Mouse (Mus musculus): Measurements from ENCODE around the gene Micall1. TPM values are rescaled to one million over a fixed set of nuclear protein-coding genes. Genes with fewer than 3 reads are reported as not detected.

Micall1 gene
- total and polyA plus RNA-seq, 3 experiments = 1.7 to 8.9 (median 6.7) TPM

- Histone ChIP-seq H3K36me3 (replicated peaks in 1 of 2; ENCODE audit: control insufficient read depth in 1 of 2, insufficient read depth in 1 of 2, low read length in 1 of 2) (peaks cover 39 to 59% of the 10 kb centered on the region in 2 experiments), H3K4me2 (ENCODE audit: insufficient read depth, low read depth, poor library complexity, severe bottlenecking) (no peak overlapping the region), H3K9ac (ENCODE audit: insufficient read depth, low read depth) (no peak overlapping the region), H3K27me3 (replicated peaks) (peaks cover 20% of the 10 kb centered on the region), H3K27ac (ENCODE audit: insufficient read depth, low read depth) (no peak overlapping the region), H3K4me3 (replicated peaks in 1 of 3; ENCODE audit: low read depth in 2 of 3, low read length in 2 of 3, poor library complexity in 1 of 3) (no peak overlapping the region), H3K79me2 (replicated peaks; ENCODE audit: control insufficient read depth, extremely low read depth, insufficient read depth, poor library complexity, severe bottlenecking) (no peaks in the 10 kb centered on the region), H3K4me1 (ENCODE audit: control insufficient read depth in 1 of 2, insufficient read depth in 2 of 2) (no peaks in the 10 kb centered on the region), H3K9me3 (replicated peaks; ENCODE audit: low read length) (no peaks in the 10 kb centered on the region)
- in situ Hi-C loops (cut with MboI; ENCODE audit: low pct_ligation_motif_present, low pct_unique_long_range_greater_than_20kb, low sequenced_read_pairs) = no loop called here
- DNase-seq (ENCODE audit: extremely low read depth) = no peak
- no peak for TF ChIP-seq MAFK (IDR thresholded peaks at IDR 0.05; ENCODE audit: insufficient replicate concordance, low read length)
- TF ChIP-seq HCFC1 (IDR thresholded peaks at IDR 0.05; ENCODE audit: low read depth, low read length) = no peak
- no peak for TF ChIP-seq BHLHE40 (IDR thresholded peaks at IDR 0.05; ENCODE audit: low read depth, low read length)
- no peak for TF ChIP-seq POLR2A (IDR thresholded peaks at IDR 0.05; ENCODE audit: low read depth, low read length)
- TF ChIP-seq ZNF384 (IDR thresholded peaks at IDR 0.05; ENCODE audit: low read depth, low read length) = no peak
- no peak for TF ChIP-seq SIN3A (IDR thresholded peaks at IDR 0.05; ENCODE audit: low read length)
- TF ChIP-seq MYC (IDR thresholded peaks at IDR 0.05; ENCODE audit: low read depth, low read length) = no peak
- no peak for TF ChIP-seq E2F4 (IDR thresholded peaks at IDR 0.05; ENCODE audit: insufficient replicate concordance, low read depth, low read length)
- TF ChIP-seq GABPA (IDR thresholded peaks at IDR 0.05; ENCODE audit: insufficient replicate concordance, low read depth, low read length) = no peak
- dilution Hi-C loops (cut with MboI; ENCODE audit: extremely low pct_ligation_motif_present, extremely low pct_unique_long_range_greater_than_20kb, low sequenced_read_pairs) = no loop called here
These were observed 44.0 kb downstream of the Micall1 start for GRCm38 (mm10) chr15:79152709-79153108.

- Histone ChIP-seq H3K4me1 (ENCODE audit: control insufficient read depth in 1 of 2, insufficient read depth in 2 of 2) (no peaks in the 10 kb centered on the region), H3K4me3 (replicated peaks in 1 of 3; ENCODE audit: low read depth in 2 of 3, low read length in 2 of 3, poor library complexity in 1 of 3) (no peak overlapping the region), H3K27me3 (replicated peaks) (peaks cover 48% of the 10 kb centered on the region), H3K9ac (ENCODE audit: insufficient read depth, low read depth) (no peak overlapping the region), H3K4me2 (ENCODE audit: insufficient read depth, low read depth, poor library complexity, severe bottlenecking) (no peak overlapping the region), H3K79me2 (replicated peaks; ENCODE audit: control insufficient read depth, extremely low read depth, insufficient read depth, poor library complexity, severe bottlenecking) (no peaks in the 10 kb centered on the region), H3K36me3 (replicated peaks in 1 of 2; ENCODE audit: control insufficient read depth in 1 of 2, insufficient read depth in 1 of 2, low read length in 1 of 2) (peaks cover 22 to 35% of the 10 kb centered on the region in 2 experiments), H3K27ac (ENCODE audit: insufficient read depth, low read depth) (no peak overlapping the region), H3K9me3 (replicated peaks; ENCODE audit: low read length) (no peaks in the 10 kb centered on the region)
- TF ChIP-seq NELFE (IDR thresholded peaks at IDR 0.05; ENCODE audit: low read depth, low read length) = no peak
- TF ChIP-seq PAX5 (IDR thresholded peaks at IDR 0.05; ENCODE audit: low read length) = no peak
- TF ChIP-seq SIN3A (IDR thresholded peaks at IDR 0.05; ENCODE audit: low read length) = no peak
- TF ChIP-seq BHLHE40 (IDR thresholded peaks at IDR 0.05; ENCODE audit: low read depth, low read length) = no peak
- TF ChIP-seq EP300 (IDR thresholded peaks at IDR 0.05; ENCODE audit: low read length) = no peak
- no peak for TF ChIP-seq ZNF384 (IDR thresholded peaks at IDR 0.05; ENCODE audit: low read depth, low read length)
- no peak for TF ChIP-seq ETS1 (conservative IDR thresholded peaks at IDR 0.05; ENCODE audit: low read depth, low read length)
- TF ChIP-seq KAT2A (IDR thresholded peaks at IDR 0.05; ENCODE audit: insufficient replicate concordance, low read length) = no peak
- TF ChIP-seq POLR2AphosphoS2 (IDR thresholded peaks at IDR 0.05; ENCODE audit: low read depth, low read length) = no peak
- no peak for TF ChIP-seq CTCF (conservative IDR thresholded peaks at IDR 0.05 in 1 of 2, IDR thresholded peaks at IDR 0.05 in 1 of 2; ENCODE audit: low read depth in 2 of 2, low read length in 2 of 2)
- dilution Hi-C loops (cut with MboI; ENCODE audit: extremely low pct_ligation_motif_present, extremely low pct_unique_long_range_greater_than_20kb, low sequenced_read_pairs) (no loop called here), in situ Hi-C loops (cut with MboI; ENCODE audit: low pct_ligation_motif_present, low pct_unique_long_range_greater_than_20kb, low sequenced_read_pairs) (no loop called here)
- no peak for DNase-seq (ENCODE audit: extremely low read depth)
These were observed 46.9 kb downstream of the Micall1 start for GRCm38 (mm10) chr15:79155572-79155971.

Measured in CH12.LX (cell line).